Mouse (Mus musculus) liver, embryonic 15.5 days (tissue): Measurements from ENCODE around the gene Dyrk1a. TPM values are rescaled to one million over a fixed set of nuclear protein-coding genes. Genes with fewer than 3 reads are reported as not detected.

ENCODE experiments used
- ATAC-seq: fragments of 200-750 bp; cut with Nextera tagmentation; 2 replicates; pipeline ENCODE4 v1.8.0; 2017; ENCODE audit warnings: moderate number of reproducible peaks, mild to moderate bottlenecking, moderate library complexity; ENCODE audit not compliant: insufficient read depth
- H3K27ac ChIP-seq: fragments of 300-500 bp; sonication (generic); replicated peaks from 2 replicates; pipeline ENCODE4 v1.5.1; 2015; ENCODE audit warnings: mild to moderate bottlenecking, inconsistent platforms
- H3K27me3 ChIP-seq: fragments of 300-500 bp; sonication (generic); 2 replicates; pipeline ENCODE4 v1.6.1; 2015; ENCODE audit warnings: mild to moderate bottlenecking, inconsistent platforms
- H3K36me3 ChIP-seq: fragments of 300-500 bp; sonication (generic); replicated peaks from 2 replicates; pipeline ENCODE4 v1.6.1; 2015; ENCODE audit warnings: moderate library complexity, mild to moderate bottlenecking, inconsistent platforms
- H3K4me1 ChIP-seq: fragments of 300-500 bp; sonication (generic); replicated peaks from 2 replicates; pipeline ENCODE4 v1.6.1; 2015; ENCODE audit warnings: inconsistent platforms
- H3K4me2 ChIP-seq: fragments of 300-500 bp; sonication (generic); 2 replicates; pipeline ENCODE4 v1.6.1; 2015; ENCODE audit warnings: moderate library complexity, mild to moderate bottlenecking, inconsistent platforms
- H3K4me3 ChIP-seq: fragments of 300-500 bp; sonication (generic); replicated peaks from 2 replicates; pipeline ENCODE4 v1.5.1; 2015; ENCODE audit warnings: mild to moderate bottlenecking, inconsistent platforms
- H3K9ac ChIP-seq: fragments of 300-500 bp; sonication (generic); 2 replicates; pipeline ENCODE4 v1.6.1; 2015; ENCODE audit warnings: moderate library complexity, mild to moderate bottlenecking, inconsistent platforms
- H3K9me3 ChIP-seq: fragments of 300-500 bp; sonication (generic); replicated peaks from 2 replicates; pipeline ENCODE4 v1.6.1; 2016; ENCODE audit warnings: inconsistent platforms
- WGBS: fragments of 180-500 bp; shearing (Covaris S2); methylation state at CpG from one replicate; pipeline ENCODE4 v1.1.7; 2015; ENCODE audit warnings: mixed read lengths; ENCODE audit not compliant: insufficient replicate concordance; 5-methylcytosine and 5-hydroxymethylcytosine counted together
- polyA plus RNA-seq: library from polyadenylated mRNA; unstranded; fragments of >200 nt; fragmentation: Nextera tagmentation; extraction: Ambion mirVana; gene quantifications from 2 replicates; pipeline ENCODE4 v1.2.1, GENCODE M21; 2015

Gene Dyrk1a
- polyA plus RNA-seq, 1 experiment from 2014 or later: 4.4 TPM

DNA sequence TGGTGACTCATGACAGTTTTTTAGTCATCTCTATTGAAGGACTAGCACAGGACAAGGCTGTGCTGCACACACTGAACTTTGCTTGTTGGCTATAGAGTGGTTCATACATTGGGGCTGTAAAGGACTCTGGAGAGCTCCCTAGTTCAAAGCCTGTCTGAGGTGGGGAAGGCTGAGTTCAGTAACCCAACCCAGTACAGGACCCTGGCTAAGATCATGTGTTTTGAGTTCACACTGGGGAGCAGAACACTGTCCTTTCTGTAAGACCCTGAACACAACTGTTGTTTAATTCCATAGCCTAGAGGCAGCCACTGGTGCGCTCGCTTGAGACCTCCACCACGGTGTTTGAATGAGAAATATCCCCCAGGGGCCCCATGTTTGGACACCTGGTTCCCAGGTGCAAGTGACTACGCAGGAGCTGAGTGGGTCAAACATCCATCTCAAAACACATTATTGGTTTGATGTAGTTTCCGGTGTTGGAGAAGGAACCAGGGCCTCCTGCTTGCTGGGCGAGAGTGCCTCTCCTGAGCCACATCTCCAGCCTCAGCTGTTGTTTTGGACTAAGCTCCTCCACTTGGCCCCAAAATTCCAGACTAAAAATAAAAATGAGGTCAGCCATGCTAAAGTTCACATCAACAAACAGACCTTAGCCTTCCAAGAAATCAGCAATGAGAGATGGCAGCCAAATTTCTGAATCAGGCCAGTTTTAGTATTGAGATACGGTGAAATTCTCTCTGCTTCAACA, 33.2 kb upstream of the Dyrk1a start:
- Histone ChIP-seq H3K9me3 (no peaks in the 10 kb centered on the region), H3K4me1 (peaks cover 10% of the 10 kb centered on the region), H3K27ac (peak overlapping the region; percentile 55), H3K4me3 (no peak overlapping the region), H3K27me3 (no peaks in the 10 kb centered on the region), H3K4me2 (no peak overlapping the region), H3K9ac (no peak overlapping the region), H3K36me3 (no peaks in the 10 kb centered on the region)
- WGBS: 70% methylated on average over 7 of the region's 7 CpGs
- 0 out of 2 replicates have a peak, but pooled peaks have one; percentile 35 for ATAC-seq

DNA sequence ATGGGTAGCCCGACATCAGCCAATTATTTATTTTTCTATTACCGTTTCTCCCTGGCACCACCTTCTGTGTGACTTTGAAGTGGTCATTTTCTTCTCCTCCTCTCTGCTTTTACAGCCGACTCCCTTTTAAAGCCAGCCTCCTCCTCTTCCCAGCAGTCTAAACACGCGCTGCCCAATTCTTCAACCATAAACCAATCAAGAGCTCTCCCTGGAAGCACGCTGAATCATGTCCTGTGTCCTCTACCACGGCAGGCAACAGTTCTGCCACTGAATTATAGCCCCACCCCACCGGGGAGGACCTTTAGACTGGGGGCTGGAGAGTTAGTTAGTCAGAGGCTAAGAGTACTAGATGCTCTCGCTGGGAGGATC, 32.7 kb upstream of the Dyrk1a start:
- H3K4me1 ChIP-seq: peaks cover 10% of the 10 kb centered on the region
- no peaks in the 10 kb centered on the region for H3K27me3 ChIP-seq
- WGBS: 24% methylated on average over 9 of the region's 9 CpGs
- ATAC-seq: peak; percentile 75
- no peaks in the 10 kb centered on the region for H3K36me3 ChIP-seq
- no peak overlapping the region; the same call in 1 of the 2 replicates for H3K27ac ChIP-seq
- no peak overlapping the region for H3K4me2 ChIP-seq
- no peak overlapping the region for H3K4me3 ChIP-seq
- no peak overlapping the region for H3K9ac ChIP-seq
- no peaks in the 10 kb centered on the region for H3K9me3 ChIP-seq

DNA sequence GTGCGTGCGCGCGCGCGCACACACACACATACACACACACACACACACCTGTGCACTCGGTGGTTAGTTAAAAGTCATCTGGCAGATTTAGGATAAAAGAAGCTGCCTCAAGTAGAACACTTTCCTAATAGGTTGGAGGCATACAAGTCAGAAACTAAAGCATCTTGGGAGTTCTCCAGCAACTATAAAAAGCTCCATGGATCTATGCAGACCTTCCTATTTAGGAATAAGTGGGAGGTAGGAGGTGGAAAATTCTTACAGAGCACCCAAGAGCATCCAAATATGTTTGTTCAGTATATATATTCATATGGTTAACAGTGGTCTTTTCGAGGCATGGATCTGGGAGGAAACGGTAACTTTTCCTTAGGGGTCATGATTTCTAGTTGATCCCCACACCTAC, 29.7 kb upstream of the Dyrk1a start:
- Histone ChIP-seq H3K27ac (no peak overlapping the region), H3K4me2 (no peak overlapping the region), H3K36me3 (no peaks in the 10 kb centered on the region), H3K4me1 (peaks cover 14% of the 10 kb centered on the region), H3K27me3 (no peaks in the 10 kb centered on the region), H3K9me3 (no peaks in the 10 kb centered on the region), H3K9ac (no peak overlapping the region), H3K4me3 (no peak overlapping the region)
- ATAC-seq: no peak
- 87% methylated on average over 9 of the region's 9 CpGs for WGBS

- WGBS: 82% methylated on average over 8 of the region's 8 CpGs
These were observed 26.9 kb upstream of the Dyrk1a start for GRCm38 (mm10) chr16:94542898-94543297.

DNA sequence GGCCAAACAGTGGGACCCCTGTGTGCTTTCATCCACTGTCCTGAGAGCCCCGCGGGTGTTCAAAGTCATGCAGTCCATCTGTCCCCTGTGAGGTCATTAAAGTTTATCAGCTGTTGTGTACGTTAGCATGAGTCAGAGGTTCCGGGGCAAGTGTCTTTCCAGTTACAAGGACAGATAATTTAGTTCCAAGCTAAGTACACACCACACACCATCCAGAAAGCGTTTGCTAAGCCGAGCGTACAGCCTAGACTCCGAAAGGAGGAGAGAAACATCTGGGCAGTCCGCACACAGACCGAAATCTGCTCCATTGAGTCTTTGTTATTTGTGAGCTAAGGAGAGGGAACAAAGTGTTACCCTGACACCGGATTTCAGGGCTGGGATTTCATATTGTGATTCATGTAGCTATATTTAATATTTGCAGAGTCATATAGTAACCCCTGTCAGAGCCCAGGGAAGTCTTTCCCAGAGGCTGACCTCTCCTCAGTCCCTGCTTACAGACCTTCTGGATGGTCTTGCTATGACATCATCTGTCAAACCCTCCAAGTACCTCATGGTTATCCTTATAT, 25.2 kb upstream of the Dyrk1a start:
- 45% methylated on average over 11 of the region's 11 CpGs for WGBS
- H3K9me3 ChIP-seq: no peaks in the 10 kb centered on the region
- no peaks in the 10 kb centered on the region for H3K27me3 ChIP-seq
- H3K27ac ChIP-seq: peak overlapping the region; percentile 54
- no peaks in the 10 kb centered on the region for H3K36me3 ChIP-seq
- peak; percentile 60 for ATAC-seq
- no peak overlapping the region for H3K4me2 ChIP-seq
- peaks cover 8% of the 10 kb centered on the region for H3K4me1 ChIP-seq
- no peak overlapping the region for H3K4me3 ChIP-seq
- no peak overlapping the region for H3K9ac ChIP-seq

More at GRCm38 (mm10) chr16:94542898-94543297, 26.9 kb upstream of the Dyrk1a start:
- Histone ChIP-seq H3K4me2 (no peak overlapping the region), H3K9me3 (no peaks in the 10 kb centered on the region), H3K36me3 (no peaks in the 10 kb centered on the region), H3K27me3 (no peaks in the 10 kb centered on the region), H3K9ac (no peak overlapping the region), H3K27ac (no peak overlapping the region), H3K4me1 (peaks cover 8% of the 10 kb centered on the region), H3K4me3 (no peak overlapping the region)
- ATAC-seq: no peak

DNA sequence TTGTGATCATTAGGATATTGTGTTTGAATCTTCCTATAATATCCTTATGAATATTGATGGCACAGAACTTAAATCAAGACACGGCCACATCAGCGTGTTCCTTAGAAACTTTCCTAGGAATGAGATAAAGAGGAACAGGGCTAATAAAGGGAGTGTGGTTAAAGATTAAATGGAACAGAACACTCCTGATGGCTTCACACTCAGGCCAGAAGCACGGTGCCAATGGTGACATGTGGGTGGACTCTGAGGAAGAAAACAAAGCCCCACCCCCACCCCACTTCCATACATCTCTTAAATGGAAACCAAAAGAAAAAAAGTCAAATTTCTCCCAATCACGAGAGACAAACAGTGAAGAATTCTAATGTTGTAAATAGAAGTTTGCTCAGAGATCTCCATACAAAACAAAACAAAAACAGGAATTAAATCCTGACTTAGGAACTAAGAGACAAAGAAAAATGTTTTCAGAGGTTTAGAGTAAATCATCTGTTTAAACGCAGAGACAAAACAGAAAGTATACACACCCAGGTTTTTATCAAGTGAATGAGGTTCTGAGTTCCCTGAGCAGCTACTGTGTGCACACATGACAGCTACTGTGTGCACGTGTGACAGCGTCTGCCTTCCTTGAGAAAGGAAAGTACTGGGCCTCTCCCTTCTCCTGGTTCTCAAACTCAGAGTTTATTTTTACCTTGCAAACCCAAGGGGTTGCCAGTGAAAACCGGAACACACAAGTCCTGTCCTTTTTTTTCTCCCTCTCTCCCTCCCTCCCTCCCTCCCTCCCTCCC, 23.8 kb upstream of the Dyrk1a start:
- peaks cover 8% of the 10 kb centered on the region for H3K4me1 ChIP-seq
- WGBS: 38% methylated on average over 8 of the region's 8 CpGs
- H3K4me3 ChIP-seq: no peak overlapping the region
- no peaks in the 10 kb centered on the region for H3K9me3 ChIP-seq
- no peak overlapping the region for H3K9ac ChIP-seq
- no peak overlapping the region; the same call in 1 of the 2 replicates for H3K27ac ChIP-seq
- no peak overlapping the region for H3K4me2 ChIP-seq
- no peaks in the 10 kb centered on the region for H3K36me3 ChIP-seq
- 0 out of 2 replicates have a peak, but pooled peaks have one; percentile 25 for ATAC-seq
- no peaks in the 10 kb centered on the region for H3K27me3 ChIP-seq

DNA sequence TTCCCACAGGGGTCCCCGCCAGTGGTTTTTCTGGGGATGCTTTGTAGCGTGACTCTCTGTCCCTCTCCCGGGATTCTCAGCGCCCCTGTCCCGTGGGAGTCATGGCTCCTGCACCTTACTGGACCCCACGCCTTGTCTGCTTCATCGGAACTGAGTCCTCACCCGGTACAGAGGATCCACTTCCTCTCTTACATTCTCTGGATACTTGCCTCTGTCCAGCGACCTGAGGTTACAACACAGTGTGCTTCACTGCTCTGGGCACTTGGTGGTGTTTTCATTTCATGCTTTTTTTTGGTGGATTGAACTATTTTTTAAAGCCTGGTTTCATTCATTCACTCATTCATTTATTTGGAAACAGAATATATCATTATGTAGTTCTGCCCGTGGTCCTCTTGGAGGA, 20.0 kb upstream of the Dyrk1a start:
- Histone ChIP-seq H3K4me2 (no peak overlapping the region), H3K4me1 (peaks cover 13% of the 10 kb centered on the region), H3K36me3 (no peaks in the 10 kb centered on the region), H3K9me3 (no peaks in the 10 kb centered on the region), H3K9ac (no peak overlapping the region), H3K27me3 (no peaks in the 10 kb centered on the region), H3K27ac (no peak overlapping the region), H3K4me3 (no peak overlapping the region)
- 52% methylated on average over 10 of the region's 10 CpGs for WGBS
- ATAC-seq: no peak

GRCm38 (mm10) chr16:94551934-94552333, 17.9 kb upstream of the Dyrk1a start:
- Histone ChIP-seq H3K36me3 (no peaks in the 10 kb centered on the region), H3K9me3 (no peaks in the 10 kb centered on the region), H3K4me1 (peaks cover 6% of the 10 kb centered on the region; the same call in 1 of the 2 replicates), H3K27ac (no peak overlapping the region), H3K4me2 (no peak overlapping the region), H3K27me3 (no peaks in the 10 kb centered on the region), H3K4me3 (no peak overlapping the region), H3K9ac (no peak overlapping the region)
- no peak for ATAC-seq

GRCm38 (mm10) chr16:94555346-94555745, 14.5 kb upstream of the Dyrk1a start:
- ATAC-seq: no peak
- WGBS: 68% methylated on average over 7 of the region's 7 CpGs
- H3K9ac ChIP-seq: no peak overlapping the region

GRCm38 (mm10) chr16:94556228-94556627, 13.6 kb upstream of the Dyrk1a start:
- Histone ChIP-seq H3K4me1 (peaks cover 26% of the 10 kb centered on the region), H3K27ac (no peak overlapping the region)

More at GRCm38 (mm10) chr16:94555346-94555745, 14.5 kb upstream of the Dyrk1a start:
- H3K27ac ChIP-seq: no peak overlapping the region
- no peak overlapping the region for H3K4me2 ChIP-seq
- H3K4me3 ChIP-seq: no peak overlapping the region
- no peaks in the 10 kb centered on the region for H3K36me3 ChIP-seq
- H3K27me3 ChIP-seq: peaks cover 5% of the 10 kb centered on the region
- peaks cover 21% of the 10 kb centered on the region for H3K4me1 ChIP-seq
- H3K9me3 ChIP-seq: no peaks in the 10 kb centered on the region

DNA sequence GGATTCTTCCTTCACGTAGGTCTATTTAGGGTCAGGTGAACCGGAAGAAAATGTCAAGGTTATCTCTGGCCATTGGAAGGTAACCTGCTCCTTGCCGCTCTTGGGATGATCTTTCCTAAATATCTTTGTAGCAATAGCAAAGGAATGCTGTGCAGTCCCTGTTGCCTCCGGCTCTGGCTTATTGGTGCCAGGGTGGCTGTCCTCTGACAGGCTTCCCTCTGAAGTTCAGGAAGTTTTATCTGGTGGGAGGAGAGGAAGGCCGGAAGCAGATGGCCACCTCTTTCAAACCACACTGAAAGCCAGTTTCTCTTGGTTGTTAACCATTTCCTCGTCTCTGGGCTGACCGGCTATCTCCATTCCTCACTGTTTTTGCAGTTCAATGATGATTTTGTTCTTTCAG, 10.5 kb upstream of the Dyrk1a start:
- no peak; the same call in 1 of the 2 replicates for ATAC-seq
- Histone ChIP-seq H3K4me2 (peak overlapping the region; percentile 35), H3K36me3 (no peaks in the 10 kb centered on the region), H3K9me3 (no peaks in the 10 kb centered on the region), H3K4me1 (peaks cover 25% of the 10 kb centered on the region), H3K27me3 (peaks cover 5% of the 10 kb centered on the region), H3K9ac (no peak overlapping the region), H3K27ac (no peak overlapping the region; the same call in 1 of the 2 replicates), H3K4me3 (0 out of 2 replicates have a peak overlapping the region, but pooled peaks have one; percentile 10)
- 13% methylated on average over 7 of the region's 7 CpGs for WGBS

More at GRCm38 (mm10) chr16:94556228-94556627, 13.6 kb upstream of the Dyrk1a start:
- H3K4me3 ChIP-seq: no peak overlapping the region
- H3K27me3 ChIP-seq: peaks cover 5% of the 10 kb centered on the region
- WGBS: 65% methylated on average over 5 of the region's 5 CpGs
- H3K9me3 ChIP-seq: no peaks in the 10 kb centered on the region
- ATAC-seq: no peak
- H3K9ac ChIP-seq: no peak overlapping the region
- no peaks in the 10 kb centered on the region for H3K36me3 ChIP-seq
- H3K4me2 ChIP-seq: no peak overlapping the region
